Mouse (Mus musculus) layer of hippocampus, postnatal 25 days (tissue): Measurements from ENCODE around the gene Gm10310. TPM values are rescaled to one million over a fixed set of nuclear protein-coding genes. Genes with fewer than 3 reads are reported as not detected.
"Not testable (repeated sequence)": the region's sequence is repeated elsewhere in the genome, so short reads cannot be mapped to it uniquely, and the experiment has no call there.

Source experiments
- DNase-seq, 2 experiments: peaks; one replicate each; pipeline ENCODE4 v3.0.0; 2022; ENCODE audit warnings: mixed read lengths in 2 of 2, low spot score in 1 of 2; ENCODE audit errors: extremely low spot score in 1 of 2
- total RNA-seq, 2 experiments: library from RNA; stranded (reverse); gene quantifications; 2 replicates each; pipeline ENCODE4 v1.2.3; 2021

Gene Gm10310
- not detected for total RNA-seq

DNA sequence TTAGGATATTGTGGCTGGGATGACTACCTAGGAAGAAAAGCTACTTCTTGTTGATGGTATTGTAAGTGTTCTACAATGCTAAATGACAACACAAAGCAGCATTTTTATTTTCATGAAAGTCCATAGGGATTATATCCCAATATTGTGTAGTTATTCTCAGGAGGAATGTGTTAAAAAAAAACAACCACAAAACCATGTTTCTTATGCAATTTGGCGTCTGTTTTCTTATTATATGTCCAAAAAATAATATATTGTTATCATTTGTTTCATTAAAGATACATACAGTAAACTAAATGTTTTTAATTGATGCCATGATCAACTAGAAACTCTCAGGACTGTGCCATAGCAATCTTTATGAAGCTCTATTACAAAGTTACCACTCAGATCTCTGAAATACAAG is at the start of gene Gm10310:
Gene Gm10310, minus strand, starts transcription at position 101 of the 400 bp plus-strand sequence.
- not testable (repeated sequence) for DNase-seq

DNA sequence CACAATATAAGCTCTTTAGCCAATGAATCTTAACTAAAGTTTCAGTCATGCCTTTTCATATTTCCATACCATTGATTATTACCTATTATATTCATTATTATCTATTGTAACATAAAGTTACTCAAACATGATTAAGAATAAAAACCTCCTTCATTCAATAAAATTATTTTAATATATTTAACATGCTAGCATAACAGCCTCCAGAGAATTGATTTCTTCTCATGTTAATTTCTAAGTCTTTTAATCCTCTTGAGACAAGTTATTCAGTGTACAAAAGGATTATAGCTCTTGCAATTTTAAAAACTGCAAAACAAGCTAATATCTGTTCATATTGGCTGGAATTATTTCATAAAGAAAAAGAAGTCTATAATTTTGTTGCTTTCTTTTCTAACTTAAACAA is 45.2 kb upstream of the Gm10310 start, which contains the start of gene Olfr821:
Gene Olfr821, plus strand, starts transcription at position 301 of the 400 bp plus-strand sequence.
- DNase-seq, result no peak

- DNase-seq, result no peak
Measured at GRCm38 (mm10) chr10:130012321-130012720, 27.5 kb upstream of the Gm10310 start, which contains the start of gene Olfr820. TSS of gene Olfr820 (plus strand) at chr10:130012621.

DNA sequence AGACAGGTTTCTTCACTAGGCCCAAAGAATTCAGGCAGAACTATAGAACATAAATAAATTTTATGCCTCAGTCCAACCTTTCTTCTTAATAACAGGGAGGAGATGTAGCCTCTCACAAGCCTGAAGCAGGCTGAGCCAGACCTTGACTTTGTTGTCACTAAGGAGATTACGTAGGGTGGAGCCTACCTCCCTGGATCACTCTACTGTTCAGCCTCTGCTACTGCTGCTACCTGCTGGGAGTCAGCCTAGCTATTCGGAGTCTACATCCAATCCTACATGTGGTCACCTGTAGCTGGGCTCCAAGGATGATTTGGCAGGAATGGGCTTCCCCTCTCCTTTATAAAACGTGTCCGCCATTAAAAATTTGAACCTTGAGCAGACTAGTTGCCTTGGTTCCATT is 20.5 kb upstream of the Gm10310 start:
- DNase-seq, result not testable (repeated sequence)

DNA sequence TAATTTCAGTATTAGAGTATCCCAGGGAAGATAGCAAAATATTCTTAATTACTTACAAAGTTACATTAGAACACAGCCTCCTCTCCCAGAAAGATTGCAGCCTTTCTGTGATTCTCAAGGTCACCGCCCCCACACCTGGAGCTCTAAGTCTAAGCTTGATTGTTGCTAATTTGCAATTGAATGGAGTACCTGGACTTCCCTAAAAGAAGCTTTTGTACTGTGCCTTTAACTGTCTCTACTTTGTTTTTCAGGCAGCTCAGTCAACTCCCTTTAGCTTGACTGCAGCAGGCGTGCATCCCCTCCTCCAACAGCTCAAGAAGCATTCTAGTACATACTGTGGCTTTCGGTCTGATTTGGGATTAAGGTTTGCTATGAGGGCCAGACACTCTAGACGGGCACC is 19.2 kb upstream of the Gm10310 start:
- not testable (repeated sequence) for DNase-seq

DNA sequence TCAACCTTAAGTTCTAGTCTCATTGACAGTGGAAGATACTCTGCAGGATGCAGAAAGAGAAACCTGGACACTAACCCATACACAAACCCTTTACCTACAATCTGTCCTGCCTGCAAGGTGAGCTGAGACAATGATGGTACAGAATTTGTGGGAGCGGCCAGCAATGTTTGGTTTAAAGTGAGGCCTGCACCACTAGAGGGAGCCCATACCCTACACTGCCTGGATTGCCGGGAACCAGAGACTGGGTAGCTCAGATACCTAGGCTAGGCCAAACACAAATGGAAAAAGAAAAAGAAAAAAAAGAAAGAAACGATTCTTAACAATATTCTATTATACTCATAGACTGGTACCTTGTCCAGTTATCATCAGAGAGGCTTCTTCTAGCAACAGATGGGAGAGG is 3.0 kb downstream of the Gm10310 start:
- DNase-seq, result not testable (repeated sequence)

GRCm38 (mm10) chr10:129976040-129976439 is 8.8 kb downstream of the Gm10310 start, which contains the start of gene Olfr247:
TSS of gene Olfr247 (minus strand) at chr10:129976140.
- not testable (repeated sequence) for DNase-seq

- DNase-seq, result not testable (repeated sequence)
Measured at GRCm38 (mm10) chr10:129972994-129973393, 11.9 kb downstream of the Gm10310 start.

GRCm38 (mm10) chr10:129967166-129967565 is 17.7 kb downstream of the Gm10310 start, which contains the start of gene Olfr819:
TSS of gene Olfr819 (minus strand) at chr10:129967266.
- not testable (repeated sequence) for DNase-seq

- not testable (repeated sequence) for DNase-seq
Measured at GRCm38 (mm10) chr10:129966232-129966631, 18.6 kb downstream of the Gm10310 start.

DNA sequence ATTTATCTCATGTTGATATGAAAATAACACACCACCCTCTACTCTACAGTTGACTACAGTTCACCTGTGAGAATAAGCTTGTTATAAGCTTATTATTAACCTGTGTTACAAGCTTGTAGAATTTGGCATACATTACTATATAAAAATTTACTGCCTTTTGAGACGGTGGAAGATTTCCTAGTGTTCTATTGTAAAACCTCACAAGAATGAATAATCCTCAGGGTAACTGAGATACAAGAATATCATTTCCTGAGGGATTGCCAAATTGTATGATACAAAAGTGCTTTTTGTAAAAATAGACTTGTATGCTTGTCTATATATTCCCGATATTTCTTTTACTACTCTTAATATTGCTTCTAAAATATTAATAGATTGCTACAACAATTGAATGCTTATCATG is 35.9 kb downstream of the Gm10310 start, which contains the start of gene Olfr818:
Gene Olfr818, minus strand, starts transcription at position 101 of the 400 bp plus-strand sequence.
- DNase-seq, result no peak

Other genes starting within 250 kb of the Gm10310 start
- not detected for gene Olfr806, start 243.1 kb downstream of the Gm10310 start, total RNA-seq
- not detected for gene Olfr807, start 227.3 kb downstream of the Gm10310 start, total RNA-seq
- not detected for gene Olfr808, start 219.6 kb downstream of the Gm10310 start, total RNA-seq
- not detected for gene Olfr809, start 210.4 kb downstream of the Gm10310 start, total RNA-seq
- not detected for gene Olfr810, start 190.1 kb downstream of the Gm10310 start, total RNA-seq
- not detected for gene Olfr811, start 180.7 kb downstream of the Gm10310 start, total RNA-seq
- not detected for gene Olfr812, start 139.0 kb downstream of the Gm10310 start, total RNA-seq
- not detected for gene Olfr813, start 129.7 kb downstream of the Gm10310 start, total RNA-seq
- not detected for gene Olfr814, start 105.2 kb downstream of the Gm10310 start, total RNA-seq
- gene Olfr815, start 79.2 kb downstream of the Gm10310 start, total RNA-seq, result not detected
- not detected for gene Olfr816, start 69.5 kb downstream of the Gm10310 start, total RNA-seq
- not detected for gene Olfr818, start 36.0 kb downstream of the Gm10310 start, total RNA-seq
- not detected for gene Olfr819, start 17.8 kb downstream of the Gm10310 start, total RNA-seq
- gene Olfr247, start 8.9 kb downstream of the Gm10310 start, total RNA-seq, result not detected
- not detected for gene Olfr820, start 27.6 kb upstream of the Gm10310 start, total RNA-seq
- gene Olfr821, start 45.3 kb upstream of the Gm10310 start, total RNA-seq, result not detected
- gene Olfr822, start 86.1 kb upstream of the Gm10310 start, total RNA-seq, result not detected
- gene Olfr823, start 130.3 kb upstream of the Gm10310 start, total RNA-seq, result not detected
- gene Olfr824, start 144.9 kb upstream of the Gm10310 start, total RNA-seq, result not detected
- not detected for gene Olfr825, start 181.7 kb upstream of the Gm10310 start, total RNA-seq
- not detected for gene Olfr826, start 199.1 kb upstream of the Gm10310 start, total RNA-seq
- not detected for gene Olfr827, start 229.3 kb upstream of the Gm10310 start, total RNA-seq